Mouse (Mus musculus): ENCODE data around the gene Daam1. TPM values are rescaled to one million over a fixed set of nuclear protein-coding genes. Genes with fewer than 3 reads are reported as not detected.

The Daam1 gene
- polyA plus RNA-seq (2014; fragmentation: Nextera tagmentation; extraction: Ambion mirVana), result 18.5 and 20.9 TPM in 2 replicates

DNA sequence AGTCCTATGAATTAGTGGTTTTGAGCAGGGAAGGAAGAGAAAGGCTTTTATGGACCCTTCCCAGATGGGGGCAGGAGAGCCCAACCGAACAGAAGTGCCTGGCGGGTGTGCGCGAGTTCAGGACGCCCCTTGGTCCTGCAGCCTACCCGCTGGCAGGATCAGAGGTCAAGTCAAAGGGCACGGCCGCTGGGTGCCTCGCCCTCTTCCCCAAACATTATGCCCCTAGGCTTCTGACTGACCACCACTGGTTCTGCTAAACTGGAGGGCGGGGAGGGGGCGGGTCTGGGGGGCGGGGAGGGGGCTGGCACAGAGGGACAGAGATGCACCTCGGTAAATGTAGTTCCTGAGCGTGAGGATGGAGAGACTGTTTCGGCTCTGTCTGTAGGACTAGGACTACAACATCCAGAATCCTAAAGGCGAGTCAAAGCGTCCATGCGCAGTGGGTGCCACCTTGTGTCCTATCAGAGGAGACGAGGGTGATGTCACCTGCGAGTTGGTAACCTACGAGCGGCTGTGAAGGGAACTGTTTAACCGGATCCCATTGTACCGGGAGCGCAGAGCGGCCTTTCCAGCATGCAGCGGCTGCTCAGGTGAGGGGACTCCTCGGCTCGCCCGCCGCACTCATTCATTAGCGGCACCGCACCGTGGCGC is at the start of gene Daam1:
TSS of gene Daam1 (plus strand) at position 472 of the 651 bp plus-strand sequence.
- H3K4me2 ChIP-seq (ENCODE audit: low read depth), result peak within 1 kb of the TSS; percentile 93
- under 1% methylated on average over 32 of the region's 35 CpGs for WGBS
- DNase-seq (ENCODE audit: low spot score) (peak; percentile 89), ATAC-seq (ENCODE audit: insufficient read depth, low FRiP score, low TSS enrichment) (peak; percentile 98)
- H3K27ac ChIP-seq (ENCODE audit: low read depth, low read length), result peak within 1 kb of the TSS; percentile 60
- no peaks in the 10 kb centered on the region for H3K27me3 ChIP-seq (ENCODE audit: control insufficient read depth, insufficient read depth, low read length)
- H3K36me3 ChIP-seq (ENCODE audit: control insufficient read depth, insufficient read depth, low read length), result no peaks in the 10 kb centered on the region
- peaks cover 6% of the 10 kb centered on the region for H3K4me1 ChIP-seq (ENCODE audit: control insufficient read depth, insufficient read depth, low read length)
- peak within 1 kb of the TSS; percentile 64 for H3K9ac ChIP-seq (ENCODE audit: low read length)
- no peaks in the 10 kb centered on the region for H3K9me3 ChIP-seq (ENCODE audit: control insufficient read depth, low read length)
- H3K4me3 ChIP-seq (ENCODE audit: low read depth, low read length), result peak within 1 kb of the TSS; percentile 60

DNA sequence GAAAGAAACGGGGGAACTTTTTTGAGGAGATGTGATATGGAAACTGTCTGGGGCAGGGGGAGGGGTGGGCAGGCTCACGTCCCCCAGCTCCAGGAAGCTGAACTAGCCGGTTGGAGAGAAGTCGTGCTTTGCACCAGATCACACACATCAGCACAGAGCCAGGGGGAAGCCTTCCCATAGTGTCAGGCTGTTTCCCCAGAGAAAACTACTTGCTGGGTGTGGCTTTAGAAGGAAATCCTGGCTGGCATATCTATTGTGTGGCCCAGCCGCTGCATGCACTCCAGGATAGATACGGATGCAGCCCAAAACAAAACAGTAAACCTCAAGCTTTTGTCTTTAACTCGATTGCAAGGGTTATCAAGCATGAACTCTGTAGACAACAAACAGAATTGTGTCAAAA is 49.7 kb upstream of the Daam1 start:
- 72% methylated on average over 7 of the region's 7 CpGs for WGBS
- Histone ChIP-seq H3K4me1 (ENCODE audit: control insufficient read depth, insufficient read depth, low read length) (no peaks in the 10 kb centered on the region), H3K4me2 (ENCODE audit: low read depth) (no peak overlapping the region), H3K4me3 (ENCODE audit: low read depth, low read length) (no peak overlapping the region), H3K27ac (ENCODE audit: low read depth, low read length) (no peak overlapping the region), H3K27me3 (ENCODE audit: control insufficient read depth, insufficient read depth, low read length) (no peaks in the 10 kb centered on the region), H3K36me3 (ENCODE audit: control insufficient read depth, insufficient read depth, low read length) (no peaks in the 10 kb centered on the region), H3K9me3 (ENCODE audit: control insufficient read depth, low read length) (no peaks in the 10 kb centered on the region), H3K9ac (ENCODE audit: low read length) (no peak overlapping the region)
- ATAC-seq (ENCODE audit: insufficient read depth, low FRiP score, low TSS enrichment), result no peak
- no peak for DNase-seq (ENCODE audit: low spot score)

DNA sequence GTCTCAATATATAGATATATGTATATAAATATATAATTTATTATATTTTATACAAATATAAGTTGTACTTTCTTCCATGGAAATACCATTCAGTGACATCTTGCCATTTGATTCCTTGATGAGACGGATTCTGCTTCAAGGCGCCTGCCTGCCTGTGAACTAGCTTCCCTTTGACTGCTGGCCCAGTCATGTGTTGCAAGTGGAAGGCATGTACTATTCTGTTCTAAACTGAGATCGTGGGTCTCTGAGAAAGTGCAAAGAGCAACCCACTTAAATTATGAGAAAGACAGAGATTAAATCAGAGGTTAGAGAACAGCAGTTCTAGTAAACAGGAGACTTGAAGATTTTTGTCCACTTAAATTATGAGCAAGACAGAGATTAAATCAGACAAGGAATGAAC is 46.9 kb upstream of the Daam1 start:
- H3K4me2 ChIP-seq (ENCODE audit: low read depth), result no peak overlapping the region
- DNase-seq (ENCODE audit: low spot score) (no peak), ATAC-seq (ENCODE audit: insufficient read depth, low FRiP score, low TSS enrichment) (no peak)

DNA sequence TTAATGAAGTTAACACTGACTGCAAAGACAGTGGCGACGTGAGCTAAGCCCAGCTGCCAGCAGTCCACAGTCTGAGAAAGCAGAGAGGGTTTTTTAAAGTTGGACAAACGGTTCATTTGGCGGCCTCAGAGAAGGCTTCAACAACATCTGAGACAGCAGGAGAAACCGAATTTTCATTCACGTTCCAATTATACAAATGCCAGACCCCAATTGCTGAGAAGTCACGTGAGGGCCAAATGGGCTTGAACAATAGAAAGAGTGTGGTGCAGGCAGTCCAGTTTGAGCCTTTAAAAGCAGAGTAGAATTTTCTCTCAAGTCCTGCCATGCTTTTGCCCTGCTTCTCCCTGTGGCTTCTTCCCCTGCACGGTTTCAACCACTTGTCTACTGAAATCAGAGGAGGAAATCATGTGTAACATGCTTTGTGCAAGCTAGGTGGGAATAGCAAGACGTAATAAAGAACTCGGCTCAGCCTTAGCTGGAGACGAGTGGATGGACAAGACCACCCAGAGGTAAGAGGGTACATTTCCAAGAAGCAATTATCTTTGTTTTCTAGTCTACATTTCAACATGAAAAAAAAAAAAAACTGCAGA is 46.1 kb upstream of the Daam1 start:
- no peak overlapping the region for H3K4me3 ChIP-seq (ENCODE audit: low read depth, low read length)
- 59% methylated on average over 11 of the region's 11 CpGs for WGBS
- no peak overlapping the region for H3K4me2 ChIP-seq (ENCODE audit: low read depth)
- no peak overlapping the region for H3K27ac ChIP-seq (ENCODE audit: low read depth, low read length)
- H3K4me1 ChIP-seq (ENCODE audit: control insufficient read depth, insufficient read depth, low read length), result no peaks in the 10 kb centered on the region
- DNase-seq (ENCODE audit: low spot score) (no peak), ATAC-seq (ENCODE audit: insufficient read depth, low FRiP score, low TSS enrichment) (no peak)
- H3K9me3 ChIP-seq (ENCODE audit: control insufficient read depth, low read length), result no peaks in the 10 kb centered on the region
- no peak overlapping the region for H3K9ac ChIP-seq (ENCODE audit: low read length)
- no peaks in the 10 kb centered on the region for H3K27me3 ChIP-seq (ENCODE audit: control insufficient read depth, insufficient read depth, low read length)
- no peaks in the 10 kb centered on the region for H3K36me3 ChIP-seq (ENCODE audit: control insufficient read depth, insufficient read depth, low read length)

More for the DNA sequence above, 46.9 kb upstream of the Daam1 start:
- no peaks in the 10 kb centered on the region for H3K27me3 ChIP-seq (ENCODE audit: control insufficient read depth, insufficient read depth, low read length)
- H3K36me3 ChIP-seq (ENCODE audit: control insufficient read depth, insufficient read depth, low read length), result no peaks in the 10 kb centered on the region
- H3K4me1 ChIP-seq (ENCODE audit: control insufficient read depth, insufficient read depth, low read length), result no peaks in the 10 kb centered on the region
- 86% methylated on average over 3 of the region's 3 CpGs for WGBS
- no peak overlapping the region for H3K4me3 ChIP-seq (ENCODE audit: low read depth, low read length)
- H3K9ac ChIP-seq (ENCODE audit: low read length), result no peak overlapping the region
- no peaks in the 10 kb centered on the region for H3K9me3 ChIP-seq (ENCODE audit: control insufficient read depth, low read length)
- no peak overlapping the region for H3K27ac ChIP-seq (ENCODE audit: low read depth, low read length)

DNA sequence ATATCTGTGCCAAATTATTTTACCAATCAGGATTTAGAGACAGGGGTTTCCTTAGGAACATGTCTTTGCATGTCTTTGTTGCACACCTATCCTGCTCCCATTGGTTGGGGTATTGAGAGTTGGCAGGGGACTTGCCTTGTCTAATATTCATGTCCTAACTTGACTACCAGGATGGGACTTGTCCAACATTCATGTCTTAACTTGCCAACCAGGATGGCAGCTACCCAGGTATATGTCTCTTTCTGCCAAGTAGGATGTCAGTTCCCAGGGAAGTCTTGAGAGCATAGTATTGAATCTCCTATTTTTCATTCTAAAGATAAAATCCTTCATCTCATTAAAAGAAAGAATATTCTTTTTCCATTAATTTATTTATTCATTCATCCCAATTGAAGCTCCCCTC is 44.4 kb upstream of the Daam1 start:
- Histone ChIP-seq H3K4me1 (ENCODE audit: control insufficient read depth, insufficient read depth, low read length) (no peaks in the 10 kb centered on the region), H3K9ac (ENCODE audit: low read length) (no peak overlapping the region), H3K27ac (ENCODE audit: low read depth, low read length) (no peak overlapping the region), H3K27me3 (ENCODE audit: control insufficient read depth, insufficient read depth, low read length) (no peaks in the 10 kb centered on the region), H3K4me2 (ENCODE audit: low read depth) (no peak overlapping the region), H3K36me3 (ENCODE audit: control insufficient read depth, insufficient read depth, low read length) (no peaks in the 10 kb centered on the region), H3K4me3 (ENCODE audit: low read depth, low read length) (no peak overlapping the region), H3K9me3 (ENCODE audit: control insufficient read depth, low read length) (no peaks in the 10 kb centered on the region)
- DNase-seq (ENCODE audit: low spot score), result no peak
- ATAC-seq (ENCODE audit: insufficient read depth, low FRiP score, low TSS enrichment), result no peak

DNA sequence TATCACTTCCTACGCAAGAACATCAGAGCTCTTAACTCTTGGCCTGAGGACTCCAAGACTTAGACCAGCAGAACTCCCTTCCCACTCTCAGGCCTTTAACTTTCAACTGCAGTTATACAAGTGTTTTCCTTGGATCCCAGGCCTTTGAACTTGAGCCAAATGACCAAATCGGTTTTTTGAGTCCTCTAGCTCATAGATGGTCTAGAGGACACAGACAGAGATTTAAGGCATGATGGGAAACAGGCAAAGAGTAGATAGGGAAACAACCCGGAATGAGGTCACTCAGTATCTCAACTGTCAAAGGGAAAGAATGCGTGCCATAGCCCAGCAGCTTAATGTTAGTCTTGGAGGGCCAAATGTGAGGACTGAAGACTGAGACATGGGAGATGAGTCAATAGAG is 42.1 kb upstream of the Daam1 start:
- ATAC-seq (ENCODE audit: insufficient read depth, low FRiP score, low TSS enrichment) (no peak), DNase-seq (ENCODE audit: low spot score) (no peak)
- WGBS, result 84% methylated on average over 4 of the region's 4 CpGs
- Histone ChIP-seq H3K27me3 (ENCODE audit: control insufficient read depth, insufficient read depth, low read length) (no peaks in the 10 kb centered on the region), H3K27ac (ENCODE audit: low read depth, low read length) (no peak overlapping the region), H3K9ac (ENCODE audit: low read length) (no peak overlapping the region), H3K4me3 (ENCODE audit: low read depth, low read length) (no peak overlapping the region), H3K36me3 (ENCODE audit: control insufficient read depth, insufficient read depth, low read length) (no peaks in the 10 kb centered on the region), H3K4me1 (ENCODE audit: control insufficient read depth, insufficient read depth, low read length) (no peaks in the 10 kb centered on the region), H3K4me2 (ENCODE audit: low read depth) (no peak overlapping the region), H3K9me3 (ENCODE audit: control insufficient read depth, low read length) (no peaks in the 10 kb centered on the region)

DNA sequence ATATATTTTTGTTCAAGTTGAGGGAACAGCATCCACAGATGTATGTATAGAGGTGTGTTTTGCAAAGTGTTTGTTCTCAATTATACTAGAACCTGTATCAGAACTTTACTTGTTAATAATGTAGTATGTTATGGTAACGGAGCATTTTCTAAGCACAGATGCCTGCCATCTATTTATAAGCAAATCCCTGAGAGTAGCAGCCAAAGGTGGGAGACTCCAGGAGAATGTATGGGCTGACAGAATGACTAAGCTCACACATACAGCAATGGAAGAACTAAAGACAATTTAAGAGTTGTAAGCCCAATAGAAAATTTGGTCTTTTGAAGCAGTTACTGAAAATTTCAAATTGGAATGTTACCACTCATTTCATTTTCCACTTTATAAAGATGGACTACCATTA is 40.3 kb upstream of the Daam1 start:
- Histone ChIP-seq H3K9me3 (ENCODE audit: control insufficient read depth, low read length) (no peaks in the 10 kb centered on the region), H3K27me3 (ENCODE audit: control insufficient read depth, insufficient read depth, low read length) (no peaks in the 10 kb centered on the region), H3K36me3 (ENCODE audit: control insufficient read depth, insufficient read depth, low read length) (no peaks in the 10 kb centered on the region), H3K4me1 (ENCODE audit: control insufficient read depth, insufficient read depth, low read length) (no peaks in the 10 kb centered on the region), H3K9ac (ENCODE audit: low read length) (no peak overlapping the region), H3K4me3 (ENCODE audit: low read depth, low read length) (no peak overlapping the region), H3K27ac (ENCODE audit: low read depth, low read length) (no peak overlapping the region), H3K4me2 (ENCODE audit: low read depth) (no peak overlapping the region)
- DNase-seq (ENCODE audit: low spot score) (no peak), ATAC-seq (ENCODE audit: insufficient read depth, low FRiP score, low TSS enrichment) (no peak)
- WGBS, result 92% methylated on average over 1 of the region's 1 CpGs

DNA sequence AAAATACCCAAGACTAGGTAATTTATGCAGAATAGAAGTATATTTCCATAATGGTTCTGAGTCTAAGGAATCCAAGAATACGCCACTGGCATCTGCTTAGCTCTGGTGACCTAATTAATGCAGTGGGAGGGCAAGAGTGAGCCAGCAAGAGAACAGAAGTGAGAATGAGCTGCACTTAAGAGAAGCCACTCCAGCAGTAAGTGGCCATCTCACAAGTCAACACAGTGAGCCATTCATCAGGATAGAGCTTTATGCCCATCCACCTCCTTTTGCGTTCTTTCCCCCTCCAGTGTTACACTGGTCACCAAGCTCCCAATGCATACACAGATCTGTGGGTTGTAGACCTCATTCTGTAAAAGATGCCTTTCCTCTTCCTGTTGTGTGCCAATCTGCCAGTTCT is 37.8 kb upstream of the Daam1 start:
- no peak overlapping the region for H3K27ac ChIP-seq (ENCODE audit: low read depth, low read length)
- WGBS, result 73% methylated on average over 2 of the region's 2 CpGs

DNA sequence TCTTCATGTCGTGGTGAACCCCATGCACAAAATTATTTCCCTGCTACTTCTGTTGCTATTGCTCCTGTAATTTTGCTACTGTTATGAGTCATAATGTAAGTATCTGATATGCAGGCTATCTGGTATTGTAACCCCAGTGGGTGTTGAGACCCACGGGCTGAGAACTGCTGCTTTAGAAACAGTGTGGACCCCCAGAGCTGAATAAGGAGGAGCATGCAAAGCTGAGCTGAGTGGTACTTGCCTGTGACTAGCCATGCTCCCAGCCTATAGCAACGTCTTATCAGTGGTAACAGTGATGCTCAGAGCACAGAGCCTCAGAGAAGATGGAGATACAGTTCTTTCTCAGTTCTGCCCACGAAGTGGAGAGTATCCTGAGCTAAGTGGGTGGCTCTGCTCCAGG is 35.3 kb upstream of the Daam1 start:
- no peak overlapping the region for H3K4me2 ChIP-seq (ENCODE audit: low read depth)
- ATAC-seq (ENCODE audit: insufficient read depth, low FRiP score, low TSS enrichment) (no peak), DNase-seq (ENCODE audit: low spot score) (no peak)
- no peak overlapping the region for H3K4me3 ChIP-seq (ENCODE audit: low read depth, low read length)
- no peaks in the 10 kb centered on the region for H3K27me3 ChIP-seq (ENCODE audit: control insufficient read depth, insufficient read depth, low read length)
- H3K4me1 ChIP-seq (ENCODE audit: control insufficient read depth, insufficient read depth, low read length), result no peaks in the 10 kb centered on the region
- H3K27ac ChIP-seq (ENCODE audit: low read depth, low read length), result no peak overlapping the region
- no peak overlapping the region for H3K9ac ChIP-seq (ENCODE audit: low read length)
- WGBS, result 79% methylated on average over 4 of the region's 4 CpGs
- H3K9me3 ChIP-seq (ENCODE audit: control insufficient read depth, low read length), result no peaks in the 10 kb centered on the region
- no peaks in the 10 kb centered on the region for H3K36me3 ChIP-seq (ENCODE audit: control insufficient read depth, insufficient read depth, low read length)

More for the DNA sequence above, 37.8 kb upstream of the Daam1 start:
- no peak overlapping the region for H3K4me2 ChIP-seq (ENCODE audit: low read depth)
- H3K27me3 ChIP-seq (ENCODE audit: control insufficient read depth, insufficient read depth, low read length), result no peaks in the 10 kb centered on the region
- H3K4me3 ChIP-seq (ENCODE audit: low read depth, low read length), result no peak overlapping the region
- H3K4me1 ChIP-seq (ENCODE audit: control insufficient read depth, insufficient read depth, low read length), result no peaks in the 10 kb centered on the region
- H3K36me3 ChIP-seq (ENCODE audit: control insufficient read depth, insufficient read depth, low read length), result no peaks in the 10 kb centered on the region
- ATAC-seq (ENCODE audit: insufficient read depth, low FRiP score, low TSS enrichment), result no peak
- DNase-seq (ENCODE audit: low spot score), result no peak
- no peaks in the 10 kb centered on the region for H3K9me3 ChIP-seq (ENCODE audit: control insufficient read depth, low read length)
- no peak overlapping the region for H3K9ac ChIP-seq (ENCODE audit: low read length)

Measured in neural tube, embryonic 11.5 days (tissue).